Mouse (Mus musculus) liver, postnatal 0 days (tissue): ENCODE data around the gene Vat1.

Experiments
- CTCF ChIP-seq: sonication (generic); IDR thresholded peaks from 2 replicates; pipeline ENCODE4 v1.5.1; 2016; ENCODE audit warnings: antibody characterized with exemption, low read depth
- EP300 ChIP-seq: IDR thresholded peaks from 2 replicates; pipeline ENCODE4 v1.6.1; 2016; ENCODE audit warnings: antibody characterized with exemption, low read depth, mild to moderate bottlenecking

- TF ChIP-seq CTCF, result no peak
- TF ChIP-seq EP300, result no peak
These were observed 18.8 kb upstream of the Vat1 start for GRCm38 (mm10) chr11:101484814-101485213.
